Mouse (Mus musculus): ENCODE results near the gene Dcps. TPM values are rescaled to one million over a fixed set of nuclear protein-coding genes. Genes with fewer than 3 reads are reported as not detected.
"Not testable (repeated sequence)": the region's sequence is repeated elsewhere in the genome, so short reads cannot be mapped to it uniquely, and the experiment has no call there.

The Dcps gene
- polyA plus RNA-seq, 1 experiment from 2014 or later = 92.0 TPM

- no peaks in the 10 kb centered on the region for H3K9me3 ChIP-seq (ENCODE audit: control insufficient read depth, low read length)
- H3K27ac ChIP-seq (ENCODE audit: low read depth, low read length) = no peak overlapping the region
- H3K36me3 ChIP-seq (ENCODE audit: control insufficient read depth, insufficient read depth, low read length) = no peaks in the 10 kb centered on the region
- no peak for ATAC-seq (ENCODE audit: insufficient read depth, low FRiP score, low TSS enrichment)
- no peak overlapping the region for H3K9ac ChIP-seq (ENCODE audit: low read length)
- H3K4me3 ChIP-seq (ENCODE audit: low read depth, low read length) = no peak overlapping the region
- H3K4me2 ChIP-seq (ENCODE audit: low read depth) = no peak overlapping the region
- H3K4me1 ChIP-seq (ENCODE audit: control insufficient read depth, insufficient read depth, low read length) = no peaks in the 10 kb centered on the region
- 97% methylated on average over 1 of the region's 1 CpGs for WGBS
- no peaks in the 10 kb centered on the region for H3K27me3 ChIP-seq (ENCODE audit: control insufficient read depth, insufficient read depth, low read length)
- no peak for DNase-seq (ENCODE audit: low spot score)
These were observed 22.9 kb downstream of the Dcps start for GRCm38 (mm10) chr9:35152923-35153322.

GRCm38 (mm10) chr9:35148822-35149221 is 27.0 kb downstream of the Dcps start:
- not testable (repeated sequence) for ATAC-seq (ENCODE audit: insufficient read depth, low FRiP score, low TSS enrichment); H3K27me3 ChIP-seq (ENCODE audit: control insufficient read depth, insufficient read depth, low read length); H3K4me2 ChIP-seq (ENCODE audit: low read depth); H3K9ac ChIP-seq (ENCODE audit: low read length); DNase-seq (ENCODE audit: low spot score); H3K4me1 ChIP-seq (ENCODE audit: control insufficient read depth, insufficient read depth, low read length); H3K27ac ChIP-seq (ENCODE audit: low read depth, low read length); H3K4me3 ChIP-seq (ENCODE audit: low read depth, low read length); H3K9me3 ChIP-seq (ENCODE audit: control insufficient read depth, low read length); H3K36me3 ChIP-seq (ENCODE audit: control insufficient read depth, insufficient read depth, low read length)

DNA sequence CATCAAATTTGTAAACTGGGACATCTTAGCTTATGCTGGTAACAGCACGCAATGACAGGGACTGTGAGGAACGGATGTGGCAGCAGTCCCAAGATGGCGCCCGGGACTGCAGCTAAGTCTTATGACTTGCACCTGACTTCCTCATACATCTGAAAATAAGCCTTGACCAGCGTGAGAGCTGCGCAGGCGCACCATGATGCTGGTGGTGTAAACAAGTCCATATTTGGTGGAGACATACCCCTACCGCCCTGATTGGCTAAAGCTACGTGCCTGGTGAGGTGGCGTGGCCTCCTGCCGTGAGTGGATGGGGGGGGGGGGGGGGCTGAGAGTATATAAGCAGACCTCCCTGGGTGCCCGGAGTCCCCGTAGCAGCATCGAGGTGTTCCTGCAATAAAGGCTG is 28.6 kb downstream of the Dcps start:
- not testable (repeated sequence) for H3K4me3 ChIP-seq (ENCODE audit: low read depth, low read length); H3K27me3 ChIP-seq (ENCODE audit: control insufficient read depth, insufficient read depth, low read length); H3K36me3 ChIP-seq (ENCODE audit: control insufficient read depth, insufficient read depth, low read length); H3K4me1 ChIP-seq (ENCODE audit: control insufficient read depth, insufficient read depth, low read length); H3K27ac ChIP-seq (ENCODE audit: low read depth, low read length); DNase-seq (ENCODE audit: low spot score); H3K4me2 ChIP-seq (ENCODE audit: low read depth); H3K9ac ChIP-seq (ENCODE audit: low read length); ATAC-seq (ENCODE audit: insufficient read depth, low FRiP score, low TSS enrichment); H3K9me3 ChIP-seq (ENCODE audit: control insufficient read depth, low read length)
- 95% methylated on average over 13 of the region's 14 CpGs for WGBS

GRCm38 (mm10) chr9:35145829-35146228 is 30.0 kb downstream of the Dcps start:
- Histone ChIP-seq H3K9ac (ENCODE audit: low read length) (no peak overlapping the region), H3K4me3 (ENCODE audit: low read depth, low read length) (no peak overlapping the region), H3K27ac (ENCODE audit: low read depth, low read length) (no peak overlapping the region), H3K4me2 (ENCODE audit: low read depth) (no peak overlapping the region), H3K36me3 (ENCODE audit: control insufficient read depth, insufficient read depth, low read length) (no peaks in the 10 kb centered on the region), H3K9me3 (ENCODE audit: control insufficient read depth, low read length) (no peaks in the 10 kb centered on the region), H3K4me1 (ENCODE audit: control insufficient read depth, insufficient read depth, low read length) (no peaks in the 10 kb centered on the region), H3K27me3 (ENCODE audit: control insufficient read depth, insufficient read depth, low read length) (no peaks in the 10 kb centered on the region)
- ATAC-seq (ENCODE audit: insufficient read depth, low FRiP score, low TSS enrichment) (no peak), DNase-seq (ENCODE audit: low spot score) (no peak)
- 81% methylated on average over 1 of the region's 1 CpGs for WGBS

DNA sequence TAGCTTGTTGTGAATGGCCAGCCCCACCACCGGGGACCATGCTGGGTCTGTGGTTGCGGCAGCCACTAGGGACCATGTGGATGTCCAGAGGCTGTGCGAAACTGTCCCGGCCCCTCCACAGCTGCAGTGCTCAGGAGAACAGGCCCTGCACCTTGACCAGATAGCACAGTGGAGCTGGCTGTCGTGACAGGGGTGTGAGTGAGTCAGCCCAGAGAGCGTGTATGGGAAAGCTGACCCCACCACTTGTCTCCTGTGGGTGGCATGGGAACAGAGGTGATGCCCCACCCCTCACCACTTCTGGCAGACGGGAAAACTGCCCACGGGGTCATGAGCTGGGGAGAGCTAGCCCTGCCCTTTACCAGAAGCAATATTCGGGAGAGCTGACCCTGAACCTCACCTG is 30.7 kb downstream of the Dcps start:
- no peaks in the 10 kb centered on the region for H3K27me3 ChIP-seq (ENCODE audit: control insufficient read depth, insufficient read depth, low read length)
- H3K9ac ChIP-seq (ENCODE audit: low read length) = no peak overlapping the region
- no peaks in the 10 kb centered on the region for H3K4me1 ChIP-seq (ENCODE audit: control insufficient read depth, insufficient read depth, low read length)
- H3K36me3 ChIP-seq (ENCODE audit: control insufficient read depth, insufficient read depth, low read length) = no peaks in the 10 kb centered on the region
- WGBS = 88% methylated on average over 9 of the region's 9 CpGs
- no peak overlapping the region for H3K4me3 ChIP-seq (ENCODE audit: low read depth, low read length)
- H3K27ac ChIP-seq (ENCODE audit: low read depth, low read length) = no peak overlapping the region
- no peak for ATAC-seq (ENCODE audit: insufficient read depth, low FRiP score, low TSS enrichment)
- no peaks in the 10 kb centered on the region for H3K9me3 ChIP-seq (ENCODE audit: control insufficient read depth, low read length)
- no peak overlapping the region for H3K4me2 ChIP-seq (ENCODE audit: low read depth)
- no peak for DNase-seq (ENCODE audit: low spot score)

DNA sequence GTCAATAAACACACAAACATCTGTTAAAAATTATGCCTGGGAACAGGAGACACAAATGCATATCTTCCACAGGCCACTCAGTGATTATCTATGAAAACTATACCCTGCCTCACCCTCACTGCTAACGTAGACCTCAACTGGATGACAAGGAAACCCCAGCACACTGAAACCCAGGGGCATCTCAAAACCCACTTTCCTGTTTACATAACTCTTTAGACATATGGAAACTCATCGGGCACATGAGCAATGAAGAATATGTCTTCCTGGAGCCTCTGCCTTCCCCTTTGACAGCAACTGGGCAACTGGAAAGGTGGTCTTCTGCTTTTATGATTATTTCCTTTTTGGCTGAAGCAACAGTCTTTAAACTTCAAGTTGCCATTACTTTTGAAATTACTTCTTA is 33.6 kb downstream of the Dcps start:
- Histone ChIP-seq H3K27me3 (ENCODE audit: control insufficient read depth, insufficient read depth, low read length) (no peaks in the 10 kb centered on the region), H3K9me3 (ENCODE audit: control insufficient read depth, low read length) (no peaks in the 10 kb centered on the region), H3K4me1 (ENCODE audit: control insufficient read depth, insufficient read depth, low read length) (no peaks in the 10 kb centered on the region), H3K4me3 (ENCODE audit: low read depth, low read length) (no peak overlapping the region), H3K36me3 (ENCODE audit: control insufficient read depth, insufficient read depth, low read length) (no peaks in the 10 kb centered on the region), H3K4me2 (ENCODE audit: low read depth) (no peak overlapping the region), H3K27ac (ENCODE audit: low read depth, low read length) (no peak overlapping the region), H3K9ac (ENCODE audit: low read length) (no peak overlapping the region)
- ATAC-seq (ENCODE audit: insufficient read depth, low FRiP score, low TSS enrichment) (no peak), DNase-seq (ENCODE audit: low spot score) (no peak)
- 85% methylated on average over 2 of the region's 2 CpGs for WGBS

DNA sequence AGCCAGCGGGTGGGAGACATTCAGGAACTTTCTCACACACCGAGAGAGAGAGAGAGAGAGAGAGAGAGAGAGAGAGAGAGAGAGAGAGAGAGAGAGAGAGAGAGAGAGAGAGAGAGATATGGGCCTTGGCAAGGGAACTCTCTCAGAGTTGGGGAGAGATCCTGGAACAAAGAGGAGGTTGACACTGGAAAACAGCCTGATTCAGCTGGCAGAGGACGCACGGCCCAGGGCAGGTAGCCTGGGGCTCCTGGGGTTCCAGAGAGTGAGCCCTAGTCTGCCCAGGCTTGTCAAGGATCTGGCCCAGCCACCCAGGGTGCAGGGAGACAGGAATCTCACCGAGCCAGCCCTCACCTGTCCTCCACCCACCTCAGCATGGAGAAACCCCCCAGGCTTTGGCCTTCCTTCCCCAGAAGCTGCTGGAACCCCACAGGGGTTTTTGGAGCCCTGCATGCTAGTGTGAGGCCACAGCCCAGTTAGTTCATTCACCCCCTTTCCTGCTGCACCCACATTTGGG is 36.6 kb downstream of the Dcps start:
- no peaks in the 10 kb centered on the region for H3K36me3 ChIP-seq (ENCODE audit: control insufficient read depth, insufficient read depth, low read length)

GRCm38 (mm10) chr9:35138029-35138428 is 37.8 kb downstream of the Dcps start:
- ATAC-seq (ENCODE audit: insufficient read depth, low FRiP score, low TSS enrichment) (no peak), DNase-seq (ENCODE audit: low spot score) (no peak)
- 80% methylated on average over 7 of the region's 7 CpGs for WGBS
- Histone ChIP-seq H3K36me3 (ENCODE audit: control insufficient read depth, insufficient read depth, low read length) (no peaks in the 10 kb centered on the region), H3K4me3 (ENCODE audit: low read depth, low read length) (no peak overlapping the region), H3K9ac (ENCODE audit: low read length) (no peak overlapping the region), H3K27me3 (ENCODE audit: control insufficient read depth, insufficient read depth, low read length) (no peaks in the 10 kb centered on the region), H3K27ac (ENCODE audit: low read depth, low read length) (no peak overlapping the region), H3K9me3 (ENCODE audit: control insufficient read depth, low read length) (no peaks in the 10 kb centered on the region), H3K4me1 (ENCODE audit: control insufficient read depth, insufficient read depth, low read length) (no peaks in the 10 kb centered on the region), H3K4me2 (ENCODE audit: low read depth) (no peak overlapping the region)

More for the DNA sequence above, 36.6 kb downstream of the Dcps start:
- Histone ChIP-seq H3K27ac (ENCODE audit: low read depth, low read length) (no peak overlapping the region), H3K9me3 (ENCODE audit: control insufficient read depth, low read length) (no peaks in the 10 kb centered on the region), H3K9ac (ENCODE audit: low read length) (no peak overlapping the region), H3K4me2 (ENCODE audit: low read depth) (no peak overlapping the region), H3K27me3 (ENCODE audit: control insufficient read depth, insufficient read depth, low read length) (no peaks in the 10 kb centered on the region), H3K4me3 (ENCODE audit: low read depth, low read length) (no peak overlapping the region), H3K4me1 (ENCODE audit: control insufficient read depth, insufficient read depth, low read length) (no peaks in the 10 kb centered on the region)
- DNase-seq (ENCODE audit: low spot score) (no peak), ATAC-seq (ENCODE audit: insufficient read depth, low FRiP score, low TSS enrichment) (no peak)
- 80% methylated on average over 5 of the region's 5 CpGs for WGBS

GRCm38 (mm10) chr9:35135575-35135974 is 40.3 kb downstream of the Dcps start:
- Histone ChIP-seq H3K27me3 (ENCODE audit: control insufficient read depth, insufficient read depth, low read length) (no peaks in the 10 kb centered on the region), H3K9ac (ENCODE audit: low read length) (no peak overlapping the region), H3K4me3 (ENCODE audit: low read depth, low read length) (no peak overlapping the region), H3K4me2 (ENCODE audit: low read depth) (no peak overlapping the region), H3K4me1 (ENCODE audit: control insufficient read depth, insufficient read depth, low read length) (no peaks in the 10 kb centered on the region), H3K36me3 (ENCODE audit: control insufficient read depth, insufficient read depth, low read length) (no peaks in the 10 kb centered on the region), H3K9me3 (ENCODE audit: control insufficient read depth, low read length) (no peaks in the 10 kb centered on the region), H3K27ac (ENCODE audit: low read depth, low read length) (no peak overlapping the region)
- no peak for ATAC-seq (ENCODE audit: insufficient read depth, low FRiP score, low TSS enrichment)
- WGBS = 85% methylated on average over 6 of the region's 6 CpGs
- no peak for DNase-seq (ENCODE audit: low spot score)

All from neural tube, embryonic 11.5 days (tissue).